Comparison of ENCODE assay signal across 8 mouse cellular contexts in the genomic region with DNA sequence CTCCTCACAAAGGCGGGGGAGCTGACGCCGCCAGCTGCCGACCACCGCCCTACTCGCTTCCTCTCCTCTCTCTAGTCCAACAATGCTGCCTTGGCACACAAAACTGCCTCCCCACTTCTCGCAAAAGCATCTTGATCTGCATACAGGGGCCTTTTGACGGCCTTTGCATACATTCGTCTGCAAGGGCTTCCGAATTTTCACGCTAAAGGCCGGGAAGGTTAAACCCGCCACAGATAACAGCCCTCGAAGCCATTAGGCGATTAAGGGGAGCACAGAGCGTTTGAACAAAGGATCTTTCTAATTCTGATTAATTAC. TPM values are rescaled to one million over a fixed set of nuclear protein-coding genes. Genes with fewer than 3 reads are reported as not detected.
DNase-seq lines count a peak whose midpoint lies in the region; ATAC-seq and TF ChIP-seq lines count a peak whose summit lies in the region.

No protein-coding gene starts in this region.

- H3K4me3 ChIP-seq in gastrocnemius, adult 2 months = peak overlapping the region; percentile 84
- peak overlapping the region; percentile 89 for H3K4me3 ChIP-seq in ES-Bruce4 (ENCODE audit: low read depth, low read length)
- peak overlapping the region; percentile 56 for H3K4me3 ChIP-seq in embryonic facial prominence, embryonic 15.5 days (replicated peaks)
- peak overlapping the region; percentile 57 for H3K4me3 ChIP-seq in hindbrain, embryonic 12.5 days
- H3K4me3 ChIP-seq in liver, embryonic 12.5 days = peak overlapping the region; percentile 60

- TF ChIP-seq POLR2A in ES-Bruce4 (IDR thresholded peaks at IDR 0.05; ENCODE audit: insufficient read depth, low read length) = no peak

- TF ChIP-seq EP300 in ES-Bruce4 (IDR thresholded peaks at IDR 0.05; ENCODE audit: insufficient read depth, low read depth, low read length) = no peak

- no peak for ATAC-seq in embryonic facial prominence, embryonic 15.5 days (ENCODE audit: insufficient number of reproducible peaks, low FRiP score, low TSS enrichment, low read depth)
- no peak for ATAC-seq in hindbrain, embryonic 12.5 days (ENCODE audit: low FRiP score)
- ATAC-seq in liver, embryonic 12.5 days = no peak
- 0 out of 2 replicates have a peak, but pooled peaks have one; percentile 6 for ATAC-seq in monocyte, adult 5-6 weeks (replicated peaks; ENCODE audit: insufficient number of reproducible peaks, low FRiP score, low TSS enrichment, poor library complexity, severe bottlenecking)

- intact Hi-C loops in gastrocnemius, adult 2 months (cut with DNase I) = loop anchor here (10.0 kb wide), 2 partner anchors 54 to 124 kb away; no protein-coding TSS in a partner anchor

- H3K9me3 ChIP-seq in ES-Bruce4 (replicated peaks; ENCODE audit: control insufficient read depth, insufficient read depth, low read length, poor library complexity, severe bottlenecking) = no peaks in the 10 kb centered on the region
- no peaks in the 10 kb centered on the region for H3K9me3 ChIP-seq in embryonic facial prominence, embryonic 15.5 days (replicated peaks)
- H3K9me3 ChIP-seq in hindbrain, embryonic 12.5 days (replicated peaks) = no peaks in the 10 kb centered on the region
- no peaks in the 10 kb centered on the region for H3K9me3 ChIP-seq in liver, embryonic 12.5 days (replicated peaks)

- peaks cover 7% of the 10 kb centered on the region for H3K36me3 ChIP-seq in ES-Bruce4 (ENCODE audit: control insufficient read depth, insufficient read depth, low read length, poor library complexity, severe bottlenecking)
- H3K36me3 ChIP-seq in embryonic facial prominence, embryonic 15.5 days = no peaks in the 10 kb centered on the region
- no peaks in the 10 kb centered on the region for H3K36me3 ChIP-seq in hindbrain, embryonic 12.5 days
- no peaks in the 10 kb centered on the region for H3K36me3 ChIP-seq in liver, embryonic 12.5 days

- H3K4me2 ChIP-seq in embryonic facial prominence, embryonic 15.5 days (replicated peaks) = peak overlapping the region; percentile 46
- H3K4me2 ChIP-seq in hindbrain, embryonic 12.5 days (replicated peaks) = peak overlapping the region; percentile 8; the same call in 1 of the 2 replicates
- peak overlapping the region; percentile 73 for H3K4me2 ChIP-seq in liver, embryonic 12.5 days

- H3K9ac ChIP-seq in ES-Bruce4 (ENCODE audit: low read depth, poor library complexity, severe bottlenecking) = peak overlapping the region; percentile 94
- peak overlapping the region; percentile 57 for H3K9ac ChIP-seq in embryonic facial prominence, embryonic 15.5 days
- H3K9ac ChIP-seq in hindbrain, embryonic 12.5 days = peak overlapping the region; percentile 88
- peak overlapping the region; percentile 68 for H3K9ac ChIP-seq in liver, embryonic 12.5 days

- DNase-seq in gastrocnemius, adult 2 months = peak; percentile 47
- no peak for DNase-seq in gastrocnemius, adult 18-20 months (ENCODE audit: low spot score)
- DNase-seq in urinary bladder, postnatal 25 days (ENCODE audit: low spot score) = no peak

- TF ChIP-seq CTCF in gastrocnemius, adult 2 months (IDR thresholded peaks at IDR 0.05) = no peak
- no peak for TF ChIP-seq CTCF in ES-Bruce4 (IDR thresholded peaks at IDR 0.05; ENCODE audit: low read depth, low read length)

- WGBS in embryonic facial prominence, embryonic 15.5 days = 20% methylated on average over 16 of the region's 16 CpGs
- WGBS in hindbrain, embryonic 12.5 days = 23% methylated on average over 16 of the region's 16 CpGs
- WGBS in liver, embryonic 12.5 days (ENCODE audit: insufficient replicate concordance) = 15% methylated on average over 16 of the region's 16 CpGs

- no peaks in the 10 kb centered on the region for H3K27me3 ChIP-seq in ES-Bruce4 (ENCODE audit: control insufficient read depth, insufficient read depth, low read length, poor library complexity, severe bottlenecking)
- peaks cover 17% of the 10 kb centered on the region for H3K27me3 ChIP-seq in embryonic facial prominence, embryonic 15.5 days
- peaks cover 19% of the 10 kb centered on the region for H3K27me3 ChIP-seq in hindbrain, embryonic 12.5 days
- peaks cover 30% of the 10 kb centered on the region for H3K27me3 ChIP-seq in liver, embryonic 12.5 days (replicated peaks)

- H3K27ac ChIP-seq in gastrocnemius, adult 2 months = peak overlapping the region; percentile 79
- peak overlapping the region; percentile 82 for H3K27ac ChIP-seq in ES-Bruce4 (ENCODE audit: insufficient read depth, low read length)
- peak overlapping the region; percentile 87 for H3K27ac ChIP-seq in embryonic facial prominence, embryonic 15.5 days (replicated peaks)
- H3K27ac ChIP-seq in hindbrain, embryonic 12.5 days = peak overlapping the region; percentile 96
- H3K27ac ChIP-seq in liver, embryonic 12.5 days = peak overlapping the region; percentile 67

- H3K4me1 ChIP-seq in ES-Bruce4 (ENCODE audit: control insufficient read depth, insufficient read depth, low read length) = no peaks in the 10 kb centered on the region
- H3K4me1 ChIP-seq in embryonic facial prominence, embryonic 15.5 days = no peaks in the 10 kb centered on the region
- peaks cover 11% of the 10 kb centered on the region; the same call in 1 of the 2 replicates for H3K4me1 ChIP-seq in hindbrain, embryonic 12.5 days
- H3K4me1 ChIP-seq in liver, embryonic 12.5 days = 0 out of 2 replicates have a peak, but pooled peaks cover 11% of the 10 kb centered on the region

RNA-seq across cellular contexts. Expression of a gene that starts 0.7 kb away (rescaled TPM):
- total RNA-seq in gastrocnemius, adult 2 months (2021) = 100 to 1,000 TPM; 120 to 207 TPM
- total RNA-seq in gastrocnemius, adult 18-20 months (2021) = 100 to 1,000 TPM; 127 to 178 TPM
- 543 and 559 TPM in 2 replicates for polyA plus RNA-seq in ES-Bruce4 (2011; ENCODE audit: insufficient read depth, insufficient read length, low read depth, missing spikeins)
- 2,315 and 2,583 TPM in 2 replicates for polyA plus RNA-seq in embryonic facial prominence, embryonic 15.5 days (2015; fragmentation: Nextera tagmentation; extraction: Ambion mirVana)
- polyA plus RNA-seq in hindbrain, embryonic 12.5 days (2016; fragmentation: Nextera tagmentation; extraction: Ambion mirVana) = 5,703 and 6,080 TPM in 2 replicates
- 1,414 and 1,473 TPM in 2 replicates for polyA plus RNA-seq in liver, embryonic 12.5 days (2016; fragmentation: Nextera tagmentation; extraction: Ambion mirVana)
- 8,846 to 11,803 TPM (median 11,494 TPM) in 3 replicates for total RNA-seq in monocyte, adult 5-6 weeks (2017)

RNA-seq across cellular contexts. Expression of a gene that starts 55.7 kb away (rescaled TPM):
- under 1 TPM; 0.36 to 0.73 TPM for total RNA-seq in gastrocnemius, adult 2 months (2021)
- total RNA-seq in gastrocnemius, adult 18-20 months (2021) = under 1 TPM; 0.40 to 0.84 TPM
- polyA plus RNA-seq in ES-Bruce4 (2011; ENCODE audit: insufficient read depth, insufficient read length, low read depth, missing spikeins) = not detected in 2 replicates
- 0.44 and 0.72 TPM in 2 replicates for polyA plus RNA-seq in embryonic facial prominence, embryonic 15.5 days (2015; fragmentation: Nextera tagmentation; extraction: Ambion mirVana)
- 0.09 and 0.27 TPM in 2 replicates for polyA plus RNA-seq in hindbrain, embryonic 12.5 days (2016; fragmentation: Nextera tagmentation; extraction: Ambion mirVana)
- polyA plus RNA-seq in liver, embryonic 12.5 days (2016; fragmentation: Nextera tagmentation; extraction: Ambion mirVana) = 0.13 and 0.52 TPM in 2 replicates
- 50.9 to 97.9 TPM (median 77.8 TPM) in 3 replicates for total RNA-seq in monocyte, adult 5-6 weeks (2017)

Comparison
In these comparisons a context has a peak if more than half of its experiments do, and no peak if none do; other contexts are left out.
1. H3K4me2 ChIP-seq: peak in every context shown above with its lines; median percentile 73 in liver, embryonic 12.5 days; 46 in embryonic facial prominence, embryonic 15.5 days; 8 in hindbrain, embryonic 12.5 days.